Mouse (Mus musculus) testis, adult 2 months (tissue): ENCODE results near the gene Slc35e1.

ENCODE experiments used
- CTCF ChIP-seq: fragments of 200-500 bp; IDR thresholded peaks from 2 replicates; pipeline ENCODE4 v1.5.1; 2012; ENCODE audit warnings: low read depth, mild to moderate bottlenecking, inconsistent platforms, low read length, moderate library complexity; ENCODE audit not compliant: control insufficient read depth, insufficient read depth, insufficient replicate concordance
- POLR2A ChIP-seq: fragments of 200-500 bp; IDR thresholded peaks from 2 replicates; pipeline ENCODE4 v1.6.1; 2012; ENCODE audit warnings: low read depth, mild to moderate bottlenecking, inconsistent platforms, low read length, moderate library complexity; ENCODE audit not compliant: control insufficient read depth

DNA sequence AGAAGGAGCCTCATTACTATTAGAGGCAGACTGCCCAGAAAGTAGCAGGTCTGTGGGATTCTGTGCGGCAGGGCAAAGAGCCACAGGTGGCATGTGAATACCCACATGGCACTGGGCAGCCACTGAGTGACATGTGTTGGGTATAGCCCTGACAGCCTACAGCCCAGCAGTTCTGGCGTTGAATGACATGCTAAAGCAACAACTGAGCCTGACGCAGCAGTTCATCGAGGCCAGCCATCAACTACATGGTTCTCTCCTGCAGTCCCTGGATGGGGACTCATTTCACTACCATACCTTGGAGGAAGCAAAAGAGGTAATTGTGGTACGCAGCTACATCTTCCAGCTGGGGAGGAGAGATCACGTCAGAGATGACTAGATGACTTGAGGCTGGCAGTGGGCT is 34.0 kb downstream of the Slc35e1 start:
- TF ChIP-seq POLR2A = no peak
- TF ChIP-seq CTCF = no peak
